Mouse (Mus musculus) heart, adult 8-10 months (tissue): ENCODE data around the gene Olfr1161. TPM values are rescaled to one million over a fixed set of nuclear protein-coding genes. Genes with fewer than 3 reads are reported as not detected.
"Not testable (repeated sequence)": the region's sequence is repeated elsewhere in the genome, so short reads cannot be mapped to it uniquely, and the experiment has no call there.

Source experiments
- DNase-seq: peaks from one replicate; pipeline ENCODE4 v3.0.0; 2022; ENCODE audit warnings: low spot score
- total RNA-seq, 4 experiments: library from RNA; stranded (reverse); gene quantifications; 2 replicates each; pipeline ENCODE4 v1.2.4; 2022

The Olfr1161 gene
- total RNA-seq, result not detected

DNA sequence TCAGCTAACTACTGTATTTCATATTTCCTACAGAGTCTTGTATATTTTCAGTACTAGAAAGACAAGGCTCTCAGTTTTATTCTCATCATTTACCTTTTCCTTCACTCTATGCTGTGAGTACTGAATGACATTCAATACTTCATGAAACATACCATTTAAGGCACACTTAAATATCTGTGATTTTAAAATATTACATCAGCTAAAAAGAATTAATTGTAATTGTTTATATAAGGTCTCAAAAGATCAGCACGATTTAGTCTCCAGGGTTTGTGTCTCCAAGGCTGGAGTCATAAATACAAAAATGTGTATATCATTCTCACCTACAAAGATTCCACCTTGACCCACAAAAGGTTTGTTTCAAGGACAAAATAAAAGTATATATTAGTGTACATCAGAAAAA lies at the start of gene Olfr1161:
TSS of gene Olfr1161 (plus strand) at position 301 of the 400 bp plus-strand sequence.
- DNase-seq, result not testable (repeated sequence)

DNA sequence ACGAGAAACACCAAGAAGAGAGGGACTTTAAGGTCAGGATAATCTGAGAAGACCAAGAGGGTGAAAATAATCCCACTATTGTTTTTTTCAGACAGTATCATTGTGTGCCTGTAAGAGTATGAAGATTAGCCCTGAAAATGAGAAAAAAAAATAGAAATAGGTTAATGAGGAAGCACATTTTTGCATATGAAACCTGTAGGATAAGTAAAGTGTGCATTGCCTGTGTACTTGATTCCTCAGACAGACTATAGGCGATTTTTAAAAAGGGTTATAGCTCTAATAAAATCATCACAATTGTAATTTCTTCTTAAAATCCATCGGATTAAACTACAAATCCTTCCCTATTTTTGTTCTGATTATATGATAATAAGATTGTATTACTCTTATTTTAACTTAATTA lies 48.0 kb upstream of the Olfr1161 start, which contains the start of gene Olfr74:
TSS of gene Olfr74 (minus strand) at position 101 of the 400 bp plus-strand sequence.
- no peak for DNase-seq

DNA sequence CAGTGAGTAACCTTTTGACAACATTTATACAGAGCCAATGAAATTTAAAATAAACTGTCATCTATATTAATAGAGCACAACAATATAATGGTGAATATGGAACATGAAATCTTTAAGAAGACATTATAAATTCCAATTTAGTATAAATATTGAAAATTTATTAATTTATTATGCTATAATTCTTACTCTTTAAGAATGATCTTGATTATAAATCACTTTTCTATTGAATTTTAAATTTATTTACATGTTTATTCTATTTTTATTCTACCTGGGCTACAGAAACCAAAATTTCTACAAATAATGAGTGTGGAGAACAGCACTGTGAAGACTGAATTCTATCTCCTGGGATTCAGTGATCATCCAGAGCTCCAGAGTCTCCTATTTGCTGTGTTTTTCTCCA lies 32.8 kb upstream of the Olfr1161 start, which contains the start of gene Olfr1158:
TSS of gene Olfr1158 (plus strand) at position 301 of the 400 bp plus-strand sequence.
- no peak for DNase-seq

DNA sequence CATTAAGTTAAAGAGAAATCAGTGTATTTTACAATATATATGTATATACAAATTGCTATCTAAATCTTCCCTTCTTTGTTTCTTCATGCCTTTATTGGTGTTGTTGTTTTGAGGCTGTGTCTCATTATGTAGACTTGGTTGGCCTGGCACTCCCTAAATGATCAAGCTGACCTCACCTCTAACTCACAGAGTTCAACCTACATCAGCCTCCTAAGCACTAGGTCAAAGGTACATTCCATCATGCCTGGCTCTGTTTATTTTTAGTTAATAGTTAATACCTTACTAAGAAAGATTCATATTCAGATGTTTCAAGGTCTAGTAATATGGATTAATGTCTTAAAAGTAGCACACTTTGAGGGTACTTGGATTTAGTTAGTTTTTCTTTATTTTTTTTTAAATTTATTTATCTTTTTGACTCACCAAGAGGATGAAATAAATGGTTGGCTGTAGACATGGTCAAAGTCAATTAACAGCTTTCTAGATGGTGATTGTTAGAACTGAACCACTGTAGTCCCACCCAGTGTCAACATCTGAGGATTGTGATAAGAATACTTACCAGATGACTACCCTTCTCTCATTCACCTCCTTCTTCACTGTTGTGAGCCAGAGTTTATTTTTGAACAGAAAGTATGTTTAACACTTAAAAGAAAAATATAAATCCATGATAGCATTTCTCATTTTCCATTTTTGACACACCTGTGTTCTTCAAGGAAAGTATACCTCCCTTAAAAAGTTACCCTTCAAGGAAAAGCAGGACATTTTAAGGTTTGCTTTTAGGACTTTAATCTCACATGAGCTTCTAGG lies 14.9 kb upstream of the Olfr1161 start, which contains the start of gene Olfr1160:
TSS of gene Olfr1160 (minus strand) at position 754 of the 804 bp plus-strand sequence.
- no peak for DNase-seq

DNA sequence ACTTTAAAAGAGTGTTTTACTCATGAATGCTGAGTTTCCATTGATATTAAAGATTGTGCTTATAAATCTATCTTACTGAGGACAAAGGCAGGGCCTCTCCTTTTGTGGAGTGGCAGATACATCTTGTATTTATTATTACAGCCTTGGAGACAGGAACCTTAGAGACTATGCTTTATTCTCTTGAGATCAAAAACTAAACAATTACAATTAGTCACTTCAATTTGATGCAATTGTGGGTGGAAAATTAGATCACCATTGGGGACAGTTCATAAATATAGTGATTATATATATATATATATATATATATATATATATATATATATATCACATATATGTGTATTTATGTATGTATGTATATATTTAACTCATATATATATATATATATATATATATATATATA lies 15.0 kb downstream of the Olfr1161 start, which contains the start of gene Olfr73:
TSS of gene Olfr73 (minus strand) at position 101 of the 400 bp plus-strand sequence.
- no peak for DNase-seq

DNA sequence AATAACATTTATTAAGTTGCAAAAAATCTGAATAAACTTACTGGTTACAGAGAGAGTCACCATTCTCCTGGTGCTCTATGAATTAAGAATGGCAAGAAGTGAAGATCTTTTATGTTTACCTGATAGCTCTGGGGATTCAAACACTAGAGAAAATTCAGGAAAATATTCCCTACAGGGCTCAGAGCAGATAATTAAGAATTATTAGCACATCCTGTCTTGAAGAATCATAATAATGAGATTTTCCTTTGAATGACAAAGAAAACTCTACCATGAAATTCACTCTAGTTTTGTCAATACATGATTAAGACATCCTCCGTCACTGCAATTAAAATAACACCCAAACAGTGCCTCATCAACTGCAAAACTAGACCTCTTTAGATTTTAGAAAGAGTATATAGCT lies 28.5 kb downstream of the Olfr1161 start, which contains the start of gene Olfr1162:
TSS of gene Olfr1162 (minus strand) at position 101 of the 400 bp plus-strand sequence.
- no peak for DNase-seq

DNA sequence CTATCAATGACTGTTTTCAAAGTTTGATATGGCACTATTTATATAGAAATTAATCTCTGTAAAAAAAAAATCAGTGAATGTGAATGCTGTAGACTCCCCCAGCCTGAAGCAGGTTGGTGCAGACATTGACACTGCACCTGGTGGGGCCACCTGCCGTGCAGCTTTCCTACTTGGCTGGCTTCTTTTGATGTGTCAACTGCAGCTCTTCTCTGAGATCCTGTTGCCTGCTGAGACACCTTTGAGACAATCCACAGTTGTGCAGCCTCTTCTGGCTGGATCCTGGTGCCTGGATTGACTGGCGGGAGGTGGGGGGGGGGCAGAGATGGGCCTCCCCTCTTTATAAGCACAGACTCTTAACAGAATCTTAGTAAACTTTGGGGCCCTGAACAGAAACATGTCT lies 41.0 kb downstream of the Olfr1161 start:
- no peak for DNase-seq

DNA sequence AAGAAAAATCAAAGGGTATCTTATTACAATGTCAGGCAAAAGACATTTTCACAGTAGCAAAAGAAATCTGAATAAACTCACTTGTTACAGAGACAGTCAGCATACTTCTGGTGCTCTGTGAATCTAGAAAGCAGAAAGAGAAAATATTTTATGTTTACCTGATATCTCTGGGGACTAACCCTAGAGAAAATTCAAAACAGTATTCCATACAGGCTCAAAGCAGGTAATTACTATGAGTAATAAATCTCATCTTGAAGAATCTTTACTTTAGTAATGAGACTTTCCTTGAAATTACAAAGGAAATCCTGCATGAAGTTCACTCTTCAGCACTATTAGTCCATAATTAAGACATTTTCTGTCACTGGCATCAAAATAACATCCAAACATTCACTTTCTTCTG lies 49.2 kb downstream of the Olfr1161 start, which contains the start of gene Olfr1163:
TSS of gene Olfr1163 (minus strand) at position 101 of the 400 bp plus-strand sequence.
- no peak for DNase-seq

Other genes with a start within 250 kb of the Olfr1161 start
- gene Olfr152, start 243.3 kb upstream of the Olfr1161 start, total RNA-seq, result not detected
- gene Olfr1143, start 222.2 kb upstream of the Olfr1161 start, total RNA-seq, result not detected
- not detected for gene Olfr1145, start 213.0 kb upstream of the Olfr1161 start, total RNA-seq
- gene Olfr1148, start 192.2 kb upstream of the Olfr1161 start, total RNA-seq, result not detected
- not detected for gene Olfr1150-ps1, start 178.8 kb upstream of the Olfr1161 start, total RNA-seq
- not detected for gene Olfr1151, start 166.9 kb upstream of the Olfr1161 start, total RNA-seq
- gene Olfr1152, start 156.3 kb upstream of the Olfr1161 start, total RNA-seq, result not detected
- not detected for gene Olfr1153, start 127.8 kb upstream of the Olfr1161 start, total RNA-seq
- gene Olfr1154, start 117.6 kb upstream of the Olfr1161 start, total RNA-seq, result not detected
- gene Olfr1155, start 77.6 kb upstream of the Olfr1161 start, total RNA-seq, result not detected
- gene Olfr1156, start 69.7 kb upstream of the Olfr1161 start, total RNA-seq, result not detected
- gene Olfr1157, start 54.5 kb upstream of the Olfr1161 start, total RNA-seq, result not detected
- gene Olfr74, start 48.1 kb upstream of the Olfr1161 start, total RNA-seq, result not detected
- not detected for gene Olfr1158, start 32.7 kb upstream of the Olfr1161 start, total RNA-seq
- gene Olfr1160, start 14.5 kb upstream of the Olfr1161 start, total RNA-seq, result not detected
- gene Olfr73, start 14.9 kb downstream of the Olfr1161 start, total RNA-seq, result not detected
- gene Olfr1162, start 28.4 kb downstream of the Olfr1161 start, total RNA-seq, result not detected
- not detected for gene Olfr1163, start 49.1 kb downstream of the Olfr1161 start, total RNA-seq
- not detected for gene Olfr1164, start 71.2 kb downstream of the Olfr1161 start, total RNA-seq
- gene Olfr1166, start 105.5 kb downstream of the Olfr1161 start, total RNA-seq, result not detected
- gene Olfr1167, start 132.4 kb downstream of the Olfr1161 start, total RNA-seq, result not detected
- not detected for gene Olfr1168, start 159.1 kb downstream of the Olfr1161 start, total RNA-seq
- gene Olfr1170, start 205.6 kb downstream of the Olfr1161 start, total RNA-seq, result not detected